ENCODE assay signal across 8 mouse cellular contexts in the genomic region with DNA sequence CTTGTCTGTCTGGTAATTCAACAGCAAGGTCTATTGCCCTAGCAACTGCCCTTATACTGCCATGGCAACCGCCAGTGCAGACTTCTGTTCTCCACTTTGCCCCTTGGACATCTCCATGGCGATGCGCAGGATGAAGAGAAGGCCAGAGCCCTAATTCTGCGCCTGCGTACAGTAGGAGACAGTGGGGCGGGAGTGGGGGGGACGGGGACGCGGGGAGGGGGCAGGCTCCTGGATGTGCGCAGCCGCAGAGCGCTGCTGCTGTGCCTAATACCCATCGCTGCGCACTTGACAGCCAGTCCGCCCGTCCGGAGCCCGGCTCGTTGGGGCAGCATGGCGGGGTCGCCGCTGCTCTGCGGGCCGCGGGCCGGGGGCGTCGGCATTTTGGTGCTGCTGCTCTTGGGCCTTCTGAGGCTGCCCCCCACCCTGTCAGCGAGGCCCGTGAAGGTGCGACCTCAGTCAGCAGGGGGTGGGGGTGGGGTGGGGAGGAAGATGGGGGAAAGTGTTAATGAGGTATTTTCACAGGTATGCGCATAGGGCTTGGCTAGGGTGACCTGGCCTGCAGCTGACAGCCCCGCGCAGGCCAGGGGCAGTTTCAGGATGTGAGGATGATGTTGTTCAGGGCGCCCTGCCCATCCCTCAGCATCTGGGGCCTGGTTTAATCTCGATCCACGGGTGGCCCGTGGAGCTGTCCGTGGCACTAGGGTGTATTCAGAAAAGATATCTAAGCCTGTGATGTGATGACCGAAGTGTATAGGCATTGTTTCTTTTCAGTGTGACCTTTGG. TPM values are rescaled to one million over a fixed set of nuclear protein-coding genes. Genes with fewer than 3 reads are reported as not detected.
DNase-seq lines count a peak whose midpoint lies in the region; ATAC-seq lines count a peak whose summit lies in the region.

Gene Pcsk1n, plus strand, starts transcription at position 222 of the 783 bp plus-strand sequence.

- H3K9ac ChIP-seq in embryonic facial prominence, embryonic 14.5 days (ENCODE audit: low read depth, low read length): no peak within 1 kb of the TSS
- peak within 1 kb of the TSS; percentile 72 for H3K9ac ChIP-seq in midbrain, embryonic 13.5 days (replicated peaks)

- 24% methylated on average over 16 of the region's 40 CpGs for whole genome bisulfite sequencing in embryonic facial prominence, embryonic 14.5 days
- 24% methylated on average over 24 of the region's 40 CpGs for WGBS in midbrain, embryonic 13.5 days

- peak; percentile 84; the same call in 1 of the 2 replicates for ATAC-seq in embryonic facial prominence, embryonic 14.5 days (ENCODE audit: low read depth)
- ATAC-seq in midbrain, embryonic 13.5 days: peak; percentile 91

- peaks cover 52% of the 10 kb centered on the region for H3K27me3 ChIP-seq in embryonic facial prominence, embryonic 14.5 days (replicated peaks; ENCODE audit: control insufficient read depth, insufficient read depth, low read length)
- H3K27me3 ChIP-seq in midbrain, embryonic 13.5 days: peaks cover 11% of the 10 kb centered on the region; the same call in 1 of the 2 replicates

- DNase-seq in MN1 (ENCODE audit: low spot score): peak; percentile 90
- DNase-seq in adrenal gland, postnatal 25 days: no peak
- peak; percentile 17 for DNase-seq in embryonic facial prominence, embryonic 14.5 days (ENCODE audit: low spot score)
- DNase-seq in layer of hippocampus, adult 18-20 months (ENCODE audit: low spot score in 2 of 2): peak; percentile 36 to 67
- DNase-seq in telencephalon, adult 2 months (ENCODE audit: low read depth, low spot score): peak; percentile 55
- DNase-seq in spleen, postnatal 4 days (ENCODE audit: low spot score in 2 of 2): no peak
- DNase-seq in kidney, postnatal 25 days: no peak

- H3K36me3 ChIP-seq in embryonic facial prominence, embryonic 14.5 days (ENCODE audit: control insufficient read depth, insufficient read depth, low read length): no peaks in the 10 kb centered on the region
- H3K36me3 ChIP-seq in midbrain, embryonic 13.5 days: peaks cover 11% of the 10 kb centered on the region; the same call in 1 of the 2 replicates

- no peaks in the 10 kb centered on the region for H3K4me1 ChIP-seq in embryonic facial prominence, embryonic 14.5 days (ENCODE audit: control insufficient read depth, insufficient read depth, low read length)
- H3K4me1 ChIP-seq in midbrain, embryonic 13.5 days (replicated peaks): peaks cover 20% of the 10 kb centered on the region

- peak within 1 kb of the TSS; percentile 16 for H3K4me3 ChIP-seq in embryonic facial prominence, embryonic 14.5 days (ENCODE audit: low read depth, low read length)
- peak within 1 kb of the TSS; percentile 48 for H3K4me3 ChIP-seq in midbrain, embryonic 13.5 days (replicated peaks)

- H3K4me2 ChIP-seq in embryonic facial prominence, embryonic 14.5 days (ENCODE audit: low read depth, low read length): peak within 1 kb of the TSS; percentile 45
- H3K4me2 ChIP-seq in midbrain, embryonic 13.5 days (replicated peaks): peak within 1 kb of the TSS; percentile 68

- H3K27ac ChIP-seq in embryonic facial prominence, embryonic 14.5 days (replicated peaks; ENCODE audit: low read depth, low read length): no peak within 1 kb of the TSS
- H3K27ac ChIP-seq in midbrain, embryonic 13.5 days: peak within 1 kb of the TSS; percentile 86

- H3K9me3 ChIP-seq in embryonic facial prominence, embryonic 14.5 days (ENCODE audit: control insufficient read depth, low read length): no peaks in the 10 kb centered on the region
- H3K9me3 ChIP-seq in midbrain, embryonic 13.5 days: peaks cover 4% of the 10 kb centered on the region; the same call in 1 of the 2 replicates

RNA-seq across cellular contexts. Expression of gene Pcsk1n, which starts in this region (rescaled TPM):
- total RNA-seq in adrenal gland, postnatal 25 days (2021): 39.1 and 47.5 TPM in 2 replicates
- polyA plus RNA-seq in embryonic facial prominence, embryonic 14.5 days (2014; fragmentation: Nextera tagmentation; extraction: Ambion mirVana): 8.6 and 9.3 TPM in 2 replicates
- total RNA-seq in layer of hippocampus, adult 18-20 months (2021): 100 to 1,000 TPM; 437 to 442 TPM
- 164 and 172 TPM in 2 replicates for polyA plus RNA-seq in midbrain, embryonic 13.5 days (2015; fragmentation: Nextera tagmentation; extraction: Ambion mirVana)

Comparison
In these comparisons a context has a peak if more than half of its experiments do, and no peak if none do; other contexts are left out.
1. RNA of gene Pcsk1n (polyA plus RNA-seq): 164 to 172 TPM in midbrain, embryonic 13.5 days; 8.6 to 9.3 TPM in embryonic facial prominence, embryonic 14.5 days; every median in the first group is over 10 times any median in the second.
2. DNase-seq: peak in MN1 (single experiment), embryonic facial prominence, embryonic 14.5 days (single experiment), layer of hippocampus, adult 18-20 months (2 of 2) and telencephalon, adult 2 months (single experiment); none in adrenal gland, postnatal 25 days (single experiment), spleen, postnatal 4 days (0 of 2) and kidney, postnatal 25 days (0 of 2).